Mouse (Mus musculus) liver, adult 2 months (tissue): ENCODE data around the gene Mtfr1l.

Experiments
- CTCF ChIP-seq: fragments of 200-500 bp; IDR thresholded peaks from 2 replicates; pipeline ENCODE4 v1.5.1; 2011; ENCODE audit warnings: low read depth, low read length, control low read depth
- POLR2A ChIP-seq: fragments of 200-500 bp; IDR thresholded peaks from 2 replicates; pipeline ENCODE4 v1.6.1; 2011; ENCODE audit warnings: low read length, control low read depth; ENCODE audit not compliant: insufficient read depth; ENCODE audit errors: extremely low read depth

GRCm38 (mm10) chr4:134577281-134577680 is 42.1 kb upstream of the Mtfr1l start:
- no peak for TF ChIP-seq CTCF
- TF ChIP-seq POLR2A = no peak
